Mouse (Mus musculus) T-helper 1 cell (primary cell): ENCODE measurements around the gene Samd7.

Experiments
- in situ Hi-C: fragments of 300-600 bp; cut with MboI, MseI; formaldehyde crosslinking; loops from one replicate; pipeline ENCODE4 v1.15.1; 2025; ENCODE audit warnings: high pct_unique_total_duplicates

Gene Samd7

DNA sequence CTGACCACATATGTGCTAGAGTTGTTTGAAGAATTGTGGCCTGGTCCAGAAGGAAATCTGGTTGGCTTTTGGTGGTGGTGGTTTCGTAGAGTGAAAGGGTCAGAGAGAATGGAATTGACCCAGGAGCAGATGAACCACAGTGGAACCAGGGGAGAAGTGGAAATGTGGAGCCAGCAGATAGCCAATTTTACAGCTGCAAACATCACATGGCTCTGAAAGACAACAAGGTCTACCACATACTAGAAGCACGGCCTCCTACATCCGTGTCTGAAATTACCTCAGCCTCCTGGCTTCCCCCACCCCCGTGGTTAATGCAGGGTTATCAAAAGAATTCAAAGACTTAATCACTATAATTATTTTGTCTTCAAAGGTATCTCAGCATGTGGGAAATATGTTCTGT lies 18.8 kb downstream of the Samd7 start:
- in situ Hi-C loops = no loop called here

- in situ Hi-C loops = no loop called here
These were observed 19.4 kb downstream of the Samd7 start for GRCm38 (mm10) chr3:30765311-30766027.

DNA sequence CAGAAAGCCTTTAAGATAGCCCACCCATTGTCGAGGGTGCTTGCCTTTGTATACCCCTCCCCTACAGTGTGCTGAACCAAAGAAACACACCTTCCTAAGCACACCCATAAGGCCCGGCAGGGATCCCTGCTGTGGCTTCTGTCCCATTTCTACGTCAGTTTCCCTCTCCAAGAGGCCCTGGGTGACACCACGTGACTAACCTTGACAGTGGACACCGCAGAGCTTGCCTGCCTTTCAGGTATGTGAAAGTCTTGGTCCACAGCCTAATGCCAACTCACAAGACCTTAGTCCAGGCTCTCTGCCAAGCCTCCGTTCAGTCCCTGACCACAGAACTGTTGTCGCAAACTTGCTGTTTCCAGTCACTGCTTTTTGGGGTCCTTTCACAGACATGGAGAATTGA lies 20.1 kb downstream of the Samd7 start:
- in situ Hi-C loops = no loop called here

GRCm38 (mm10) chr3:30767271-30767670 lies 21.2 kb downstream of the Samd7 start:
- in situ Hi-C loops = no loop called here

DNA sequence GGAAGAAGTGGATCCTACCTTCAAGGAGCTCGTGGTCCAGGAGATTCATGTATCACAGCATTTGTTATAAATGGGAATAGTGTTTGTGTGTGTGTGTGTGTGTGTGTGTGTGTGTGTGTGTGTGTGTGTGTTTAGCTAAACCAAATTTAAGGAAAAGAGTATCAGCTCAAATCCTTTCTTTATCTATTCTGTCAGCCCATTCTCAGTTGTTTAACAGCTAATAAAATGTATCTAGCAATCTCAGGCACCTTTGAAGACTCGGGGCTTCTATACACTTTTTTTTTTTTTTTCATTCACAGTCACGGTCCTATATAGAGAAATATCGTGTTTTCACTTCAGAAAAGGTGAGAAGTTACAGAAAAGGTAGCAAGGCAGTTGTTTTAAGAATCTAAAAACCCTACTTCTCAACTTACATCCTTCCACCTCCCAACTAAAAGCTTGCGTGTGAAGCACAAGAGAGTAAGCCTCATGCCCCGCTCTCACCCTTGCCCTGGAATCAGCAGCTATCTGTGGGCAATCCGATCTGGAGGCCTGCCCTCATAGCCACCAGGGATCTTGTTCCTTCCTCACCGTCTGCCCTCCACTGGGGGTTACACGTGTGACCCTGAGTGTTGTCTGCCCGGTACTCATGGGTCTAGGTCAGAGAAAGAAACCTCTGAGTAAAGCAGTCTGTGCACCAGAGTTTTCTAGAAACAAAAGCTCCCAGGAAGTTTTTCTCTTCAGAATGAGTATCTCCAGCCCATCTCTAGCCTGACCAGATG lies 23.8 kb downstream of the Samd7 start:
- in situ Hi-C loops = no loop called here

DNA sequence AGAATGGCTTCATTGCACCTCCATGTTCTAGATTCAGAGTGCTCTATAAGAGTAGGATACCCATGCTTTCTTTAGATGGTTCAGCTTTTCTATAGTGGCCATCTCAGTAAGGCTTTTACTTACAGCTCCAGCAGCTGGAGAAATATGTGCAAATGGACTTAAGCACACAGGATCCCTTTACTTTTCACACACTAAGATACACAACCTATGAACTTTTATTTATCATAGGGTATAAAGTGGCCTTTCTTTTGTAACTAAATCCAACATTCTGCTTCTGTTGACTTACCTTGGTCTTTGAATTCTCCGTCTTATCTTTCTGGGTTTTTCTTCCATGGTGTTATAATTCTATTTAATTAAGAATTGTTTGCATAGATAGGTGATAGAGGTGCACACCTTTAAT lies 25.5 kb downstream of the Samd7 start:
- in situ Hi-C loops = no loop called here

DNA sequence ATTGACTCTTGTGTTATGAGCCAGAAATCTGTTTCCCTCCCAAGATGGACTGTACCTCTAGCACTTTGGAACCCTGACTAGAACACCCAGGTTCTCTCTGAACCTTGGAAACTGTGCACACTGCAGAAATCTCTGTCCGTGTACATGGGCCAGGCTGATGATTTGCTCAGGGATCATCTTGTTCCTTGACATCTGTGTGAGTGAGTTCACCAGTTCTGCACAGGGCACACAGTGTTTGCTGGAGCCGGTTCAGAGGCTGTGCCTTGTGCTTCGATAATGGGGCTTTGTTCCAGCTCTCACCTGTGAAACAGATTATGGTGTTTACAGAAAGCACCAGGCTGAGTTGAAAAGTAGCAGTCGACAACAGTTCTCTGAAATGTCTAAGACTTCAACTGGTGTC lies 26.5 kb downstream of the Samd7 start:
- in situ Hi-C loops = no loop called here

- in situ Hi-C loops = no loop called here
These were observed 28.6 kb downstream of the Samd7 start for GRCm38 (mm10) chr3:30774677-30775076.

GRCm38 (mm10) chr3:30777984-30778383 lies 31.9 kb downstream of the Samd7 start:
- in situ Hi-C loops = no loop called here

GRCm38 (mm10) chr3:30788531-30788930 lies 42.4 kb downstream of the Samd7 start:
- in situ Hi-C loops = no loop called here

GRCm38 (mm10) chr3:30792737-30793402 lies 46.8 kb downstream of the Samd7 start, which contains the start of gene Sec62:
Sec62 (plus strand) TSS chr3:30792875.
- in situ Hi-C loops = loop anchor here (5.0 kb wide), 1 partner anchor 191 kb away; the partner anchor contains the start of gene Mynn

- in situ Hi-C loops = loop anchor here (5.0 kb wide), 1 partner anchor 191 kb away; the partner anchor contains the start of gene Mynn
These were observed 47.5 kb downstream of the Samd7 start for GRCm38 (mm10) chr3:30793403-30794221.

GRCm38 (mm10) chr3:30802171-30802570 lies 56.1 kb downstream of the Samd7 start:
- in situ Hi-C loops = no loop called here

DNA sequence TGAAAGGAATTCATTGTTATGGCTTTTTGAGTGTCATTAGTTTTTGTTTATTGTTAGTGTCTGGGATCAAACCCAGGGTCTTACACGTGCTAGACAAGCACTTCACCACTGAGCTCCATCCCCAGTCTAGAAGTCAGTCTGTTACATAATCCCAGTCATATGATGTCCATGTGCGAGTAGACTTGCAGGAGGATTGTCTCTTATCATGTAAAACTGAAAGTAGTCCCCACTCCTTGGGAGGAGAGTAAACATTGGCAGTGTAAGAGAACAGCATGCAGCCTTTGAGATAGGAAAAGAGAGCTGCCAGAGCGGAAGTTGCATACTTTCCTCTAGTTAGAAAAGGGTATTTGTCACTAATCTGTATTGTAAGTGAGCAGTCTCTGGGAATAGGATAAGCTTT lies 66.8 kb downstream of the Samd7 start:
- in situ Hi-C loops = no loop called here
